Comparison of ENCODE assay signal across 7 mouse cellular contexts in genomic region chr2:30094208-30094588, GRCm38 (mm10). TPM values are rescaled to one million over a fixed set of nuclear protein-coding genes. Genes with fewer than 3 reads are reported as not detected.
A peak's percentile ranks its signal among the peaks of the same experiment; 100 is the strongest.
DNase-seq lines count a peak whose midpoint lies in the region; ATAC-seq and TF ChIP-seq lines count a peak whose summit lies in the region.

No protein-coding gene starts in this region.

- peaks cover 5% of the 10 kb centered on the region; the same call in 1 of the 2 replicates for H3K4me1 ChIP-seq in lung, adult 2 months (ENCODE audit: control insufficient read depth, insufficient read depth, low read length)
- no peaks in the 10 kb centered on the region; the same call in 1 of the 2 replicates for H3K4me1 ChIP-seq in bone marrow, adult 2 months (ENCODE audit: control insufficient read depth, insufficient read depth, low read length)
- peaks cover 22% of the 10 kb centered on the region for H3K4me1 ChIP-seq in forebrain, embryonic 15.5 days
- peaks cover 19% of the 10 kb centered on the region for H3K4me1 ChIP-seq in liver, postnatal 0 days (ENCODE audit: insufficient read depth)

- no peak for TF ChIP-seq POLR2A in lung, adult 2 months (IDR thresholded peaks at IDR 0.05; ENCODE audit: borderline replicate concordance, extremely low read depth, low read depth, low read length)
- TF ChIP-seq POLR2A in bone marrow, adult 2 months (IDR thresholded peaks at IDR 0.05; ENCODE audit: borderline replicate concordance, control insufficient read depth, low read depth, low read length): no peak

- intact Hi-C loops in left cerebral cortex, postnatal 25 days (cut with DNase I): no loop called here

- H3K9ac ChIP-seq in forebrain, embryonic 15.5 days (replicated peaks): peak overlapping the region; percentile 59
- H3K9ac ChIP-seq in liver, postnatal 0 days (replicated peaks): peak overlapping the region; percentile 59; the same call in 1 of the 2 replicates

- no peak overlapping the region for H3K27ac ChIP-seq in bone marrow, adult 2 months (ENCODE audit: control insufficient read depth, insufficient read depth, low read depth, low read length, poor library complexity)
- peak overlapping the region; percentile 57 for H3K27ac ChIP-seq in forebrain, embryonic 15.5 days (replicated peaks)
- peak overlapping the region; percentile 64 for H3K27ac ChIP-seq in liver, postnatal 0 days (ENCODE audit: low read depth)

- no peak for DNase-seq in lung, adult 2 months
- no peak for DNase-seq in lung, postnatal 25 days (ENCODE audit: low spot score)
- DNase-seq in liver, postnatal 0 days: peak; percentile 40
- DNase-seq in cerebellum, adult 8-10 months: no peak
- no peak for DNase-seq in left cerebral cortex, postnatal 25 days (ENCODE audit: low spot score in 2 of 2)

- no peaks in the 10 kb centered on the region for H3K9me3 ChIP-seq in forebrain, embryonic 15.5 days
- no peaks in the 10 kb centered on the region for H3K9me3 ChIP-seq in liver, postnatal 0 days (ENCODE audit: low read length)

- TF ChIP-seq EP300 in liver, postnatal 0 days (IDR thresholded peaks at IDR 0.05; ENCODE audit: low read depth): no peak

- no peaks in the 10 kb centered on the region for H3K27me3 ChIP-seq in forebrain, embryonic 15.5 days
- no peaks in the 10 kb centered on the region for H3K27me3 ChIP-seq in liver, postnatal 0 days (ENCODE audit: insufficient read depth, low read length)

- H3K4me3 ChIP-seq in lung, adult 2 months (replicated peaks; ENCODE audit: extremely low read depth, low read depth, low read length): peak overlapping the region; percentile 68
- peak overlapping the region; percentile 56 for H3K4me3 ChIP-seq in bone marrow, adult 2 months (replicated peaks; ENCODE audit: control insufficient read depth, low read depth, low read length)
- H3K4me3 ChIP-seq in forebrain, embryonic 15.5 days: peak overlapping the region; percentile 66
- H3K4me3 ChIP-seq in liver, postnatal 0 days (ENCODE audit: low read depth, low read length): peak overlapping the region; percentile 85

- peak overlapping the region; percentile 87 for H3K4me2 ChIP-seq in forebrain, embryonic 15.5 days (replicated peaks)
- H3K4me2 ChIP-seq in liver, postnatal 0 days (ENCODE audit: low read depth, low read length): peak overlapping the region; percentile 85

- peaks cover 19% of the 10 kb centered on the region; the same call in 1 of the 2 replicates for H3K36me3 ChIP-seq in forebrain, embryonic 15.5 days
- peaks cover 6% of the 10 kb centered on the region for H3K36me3 ChIP-seq in liver, postnatal 0 days (replicated peaks; ENCODE audit: insufficient read depth, low read length)

- WGBS in lung, adult 2 months: 5% methylated on average over 13 of the region's 13 CpGs
- WGBS in bone marrow, adult 2 months: 2% methylated on average over 13 of the region's 13 CpGs
- 2% methylated on average over 13 of the region's 13 CpGs for whole genome bisulfite sequencing in forebrain, embryonic 15.5 days
- WGBS in liver, postnatal 0 days (ENCODE audit: insufficient replicate concordance): 3% methylated on average over 13 of the region's 13 CpGs

- ATAC-seq in forebrain, embryonic 15.5 days (replicated peaks): peak; percentile 12; the same call in 1 of the 2 replicates
- ATAC-seq in liver, postnatal 0 days: no peak

- no peak for TF ChIP-seq CTCF in lung, adult 2 months (IDR thresholded peaks at IDR 0.05; ENCODE audit: insufficient read depth, low read length)
- no peak for TF ChIP-seq CTCF in bone marrow, adult 2 months (IDR thresholded peaks at IDR 0.05; ENCODE audit: control insufficient read depth, insufficient read depth, low read length)
- no peak for TF ChIP-seq CTCF in liver, postnatal 0 days (IDR thresholded peaks at IDR 0.05; ENCODE audit: low read depth)

RNA-seq across cellular contexts. Expression of gene Zdhhc12, which starts 0.8 kb away (rescaled TPM):
- polyA plus RNA-seq in lung, adult 2 months (2012; rRNA removed): 63.0 and 65.3 TPM in 2 replicates
- polyA plus RNA-seq in bone marrow, adult 2 months (2011; ENCODE audit: insufficient read depth, insufficient read length, low replicate concordance, missing spikeins): 7.0 and 17.4 TPM in 2 replicates
- 16.7 and 18.6 TPM in 2 replicates for polyA plus RNA-seq in forebrain, embryonic 15.5 days (2015; fragmentation: Nextera tagmentation; extraction: Ambion mirVana)
- 25.1 and 27.0 TPM in 2 replicates for polyA plus RNA-seq in liver, postnatal 0 days (2015; fragmentation: Nextera tagmentation; extraction: Ambion mirVana)
- total RNA-seq in left cerebral cortex, postnatal 25 days (2021): 1 to 10 TPM; 8.5 to 8.8 TPM

RNA-seq across cellular contexts. Expression of gene Pkn3, which starts 16.7 kb away (rescaled TPM):
- 29.0 and 31.3 TPM in 2 replicates for polyA plus RNA-seq in lung, adult 2 months (2012; rRNA removed)
- 5.0 and 8.1 TPM in 2 replicates for polyA plus RNA-seq in bone marrow, adult 2 months (2011; ENCODE audit: insufficient read depth, insufficient read length, low replicate concordance, missing spikeins)
- 3.5 and 3.9 TPM in 2 replicates for polyA plus RNA-seq in forebrain, embryonic 15.5 days (2015; fragmentation: Nextera tagmentation; extraction: Ambion mirVana)
- polyA plus RNA-seq in liver, postnatal 0 days (2015; fragmentation: Nextera tagmentation; extraction: Ambion mirVana): 0.75 and 1.0 TPM in 2 replicates
- 1 to 10 TPM; 1.6 to 2.4 TPM for total RNA-seq in left cerebral cortex, postnatal 25 days (2021)

RNA-seq across cellular contexts. Expression of gene Zer1, which starts 30.2 kb away (rescaled TPM):
- 52.0 and 56.6 TPM in 2 replicates for polyA plus RNA-seq in lung, adult 2 months (2012; rRNA removed)
- polyA plus RNA-seq in bone marrow, adult 2 months (2011; ENCODE audit: insufficient read depth, insufficient read length, low replicate concordance, missing spikeins): 12.3 and 24.8 TPM in 2 replicates
- 14.5 and 15.0 TPM in 2 replicates for polyA plus RNA-seq in forebrain, embryonic 15.5 days (2015; fragmentation: Nextera tagmentation; extraction: Ambion mirVana)
- polyA plus RNA-seq in liver, postnatal 0 days (2015; fragmentation: Nextera tagmentation; extraction: Ambion mirVana): 1.6 and 1.8 TPM in 2 replicates
- total RNA-seq in left cerebral cortex, postnatal 25 days (2021): 100 to 1,000 TPM; 152 TPM

RNA-seq across cellular contexts. Expression of gene Set, which starts 37.0 kb away (rescaled TPM):
- polyA plus RNA-seq in lung, adult 2 months (2012; rRNA removed): 35.5 and 39.7 TPM in 2 replicates
- 140 and 230 TPM in 2 replicates for polyA plus RNA-seq in bone marrow, adult 2 months (2011; ENCODE audit: insufficient read depth, insufficient read length, low replicate concordance, missing spikeins)
- 445 and 449 TPM in 2 replicates for polyA plus RNA-seq in forebrain, embryonic 15.5 days (2015; fragmentation: Nextera tagmentation; extraction: Ambion mirVana)
- 115 and 116 TPM in 2 replicates for polyA plus RNA-seq in liver, postnatal 0 days (2015; fragmentation: Nextera tagmentation; extraction: Ambion mirVana)
- total RNA-seq in left cerebral cortex, postnatal 25 days (2021): 100 to 1,000 TPM; 186 to 193 TPM

RNA-seq across cellular contexts. Expression of gene Tbc1d13, which starts 39.3 kb away (rescaled TPM):
- 43.3 and 56.6 TPM in 2 replicates for polyA plus RNA-seq in lung, adult 2 months (2012; rRNA removed)
- 17.1 and 27.3 TPM in 2 replicates for polyA plus RNA-seq in bone marrow, adult 2 months (2011; ENCODE audit: insufficient read depth, insufficient read length, low replicate concordance, missing spikeins)
- polyA plus RNA-seq in forebrain, embryonic 15.5 days (2015; fragmentation: Nextera tagmentation; extraction: Ambion mirVana): 9.7 and 10.9 TPM in 2 replicates
- 1.8 and 2.0 TPM in 2 replicates for polyA plus RNA-seq in liver, postnatal 0 days (2015; fragmentation: Nextera tagmentation; extraction: Ambion mirVana)
- 10 to 100 TPM; 51.3 to 58.4 TPM for total RNA-seq in left cerebral cortex, postnatal 25 days (2021)
